13 mouse cellular contexts compared by ENCODE assay signal in the genomic region with DNA sequence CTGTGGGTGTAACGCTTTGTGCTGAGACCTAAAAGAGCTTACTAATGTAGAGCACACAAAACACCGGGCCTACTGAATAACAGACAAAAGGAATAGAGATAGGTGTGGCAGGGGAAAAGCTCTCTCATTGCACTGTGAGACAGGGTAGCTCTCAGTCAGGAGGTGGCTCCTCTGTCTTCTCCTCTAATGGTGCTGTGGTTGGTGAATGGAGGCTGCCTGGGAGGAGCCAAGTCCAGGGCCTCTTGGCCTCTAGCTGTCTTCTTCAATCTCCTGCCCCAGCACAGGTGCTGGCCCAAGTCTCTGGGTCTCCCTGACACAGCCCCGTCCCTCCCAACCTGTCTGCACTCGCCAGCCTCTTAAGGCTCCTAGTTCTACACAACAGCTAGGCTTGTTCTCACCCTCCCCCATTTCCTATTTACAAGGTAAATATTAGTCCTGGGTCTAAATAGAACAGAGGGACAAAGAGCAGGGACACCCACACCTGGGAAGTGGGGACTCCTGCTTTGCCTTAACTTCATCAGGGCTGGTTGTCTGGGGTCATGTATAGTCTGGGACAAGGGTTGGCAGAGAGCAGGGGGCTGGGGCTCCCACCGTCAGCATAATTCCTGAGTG. TPM values are rescaled to one million over a fixed set of nuclear protein-coding genes. Genes with fewer than 3 reads are reported as not detected.
DNase-seq lines count a peak whose midpoint lies in the region; ATAC-seq and TF ChIP-seq lines count a peak whose summit lies in the region.
"Had no signal": no experiment of that assay in that cellular context is flagged by ENCODE, and none has a peak within 500 bp of the region (broad histone marks: within the 10 kb centered on the region; RNA-seq: fewer than 3 reads in every experiment).

No protein-coding gene starts in this region.

- no peaks in the 10 kb centered on the region for H3K36me3 ChIP-seq in midbrain, embryonic 11.5 days (ENCODE audit: control insufficient read depth, insufficient read depth, low read length)
- no peaks in the 10 kb centered on the region for H3K36me3 ChIP-seq in midbrain, embryonic 15.5 days (replicated peaks)
- no peaks in the 10 kb centered on the region for H3K36me3 ChIP-seq in liver, embryonic 14.5 days (replicated peaks; ENCODE audit: control insufficient read depth, insufficient read depth, low read depth)
- no peaks in the 10 kb centered on the region for H3K36me3 ChIP-seq in stomach, postnatal 0 days (ENCODE audit: control insufficient read depth, insufficient read depth, low read length)

- no peaks in the 10 kb centered on the region for H3K4me1 ChIP-seq in midbrain, embryonic 11.5 days (ENCODE audit: control insufficient read depth, insufficient read depth, low read length)
- no peaks in the 10 kb centered on the region for H3K4me1 ChIP-seq in midbrain, embryonic 15.5 days
- peaks cover 3 to 31% of the 10 kb centered on the region in 2 experiments for H3K4me1 ChIP-seq in liver, embryonic 14.5 days (replicated peaks; ENCODE audit: control insufficient read depth in 2 of 2, insufficient read depth in 2 of 2, low read length in 1 of 2)
- H3K4me1 ChIP-seq in stomach, postnatal 0 days (replicated peaks; ENCODE audit: control insufficient read depth, insufficient read depth): no peaks in the 10 kb centered on the region
- H3K4me1 ChIP-seq: neural tube, embryonic 13.5 days had no signal

- no peaks in the 10 kb centered on the region for H3K27me3 ChIP-seq in midbrain, embryonic 11.5 days (ENCODE audit: control insufficient read depth, insufficient read depth, low read length)
- H3K27me3 ChIP-seq in midbrain, embryonic 15.5 days (replicated peaks): no peaks in the 10 kb centered on the region
- no peaks in the 10 kb centered on the region for H3K27me3 ChIP-seq in liver, embryonic 14.5 days (ENCODE audit: control insufficient read depth, insufficient read depth, low read length)
- no peaks in the 10 kb centered on the region for H3K27me3 ChIP-seq in stomach, postnatal 0 days (ENCODE audit: control insufficient read depth, insufficient read depth, low read length)
- H3K27me3 ChIP-seq: neural tube, embryonic 13.5 days had no signal

- no peak for TF ChIP-seq EP300 in liver, embryonic 14.5 days (IDR thresholded peaks at IDR 0.05; ENCODE audit: low read depth)
- no peak for TF ChIP-seq EP300 in stomach, postnatal 0 days (optimal IDR thresholded peaks at IDR 0.05)

- no peaks in the 10 kb centered on the region for H3K9me3 ChIP-seq in midbrain, embryonic 11.5 days (ENCODE audit: control insufficient read depth, low read length)
- H3K9me3 ChIP-seq in midbrain, embryonic 15.5 days: no peaks in the 10 kb centered on the region
- H3K9me3 ChIP-seq in liver, embryonic 14.5 days (ENCODE audit: control insufficient read depth, low read length): no peaks in the 10 kb centered on the region
- no peaks in the 10 kb centered on the region for H3K9me3 ChIP-seq in stomach, postnatal 0 days (ENCODE audit: control insufficient read depth, low read length)
- H3K9me3 ChIP-seq: heart, embryonic 10.5 days; neural tube, embryonic 13.5 days had no signal

- H3K27ac ChIP-seq in midbrain, embryonic 11.5 days (ENCODE audit: low read depth, low read length): no peak overlapping the region
- no peak overlapping the region for H3K27ac ChIP-seq in midbrain, embryonic 15.5 days
- no peak overlapping the region; the same call in 1 of the 2 replicates for H3K27ac ChIP-seq in liver, embryonic 14.5 days
- peak overlapping the region; percentile 81 for H3K27ac ChIP-seq in stomach, postnatal 0 days (replicated peaks)
- H3K27ac ChIP-seq: heart, embryonic 10.5 days; kidney, postnatal 0 days; neural tube, embryonic 13.5 days had no signal

- H3K9ac ChIP-seq in midbrain, embryonic 11.5 days (ENCODE audit: low read length): no peak overlapping the region
- H3K9ac ChIP-seq in midbrain, embryonic 15.5 days: no peak overlapping the region
- no peak overlapping the region for H3K9ac ChIP-seq in liver, embryonic 14.5 days (replicated peaks)
- H3K9ac ChIP-seq in stomach, postnatal 0 days (ENCODE audit: low read length): no peak overlapping the region
- H3K9ac ChIP-seq: neural tube, embryonic 13.5 days had no signal

- 82% methylated on average over 5 of the region's 5 CpGs for WGBS in midbrain, embryonic 11.5 days
- WGBS in midbrain, embryonic 15.5 days: 80% methylated on average over 5 of the region's 5 CpGs
- WGBS in liver, embryonic 14.5 days (ENCODE audit: insufficient replicate concordance): 61% methylated on average over 5 of the region's 5 CpGs
- WGBS in stomach, postnatal 0 days: 59% methylated on average over 5 of the region's 5 CpGs

- no peak overlapping the region for H3K4me2 ChIP-seq in midbrain, embryonic 11.5 days
- no peak overlapping the region for H3K4me2 ChIP-seq in midbrain, embryonic 15.5 days
- peak overlapping the region; percentile 37 for H3K4me2 ChIP-seq in liver, embryonic 14.5 days (ENCODE audit: low read depth)
- H3K4me2 ChIP-seq in stomach, postnatal 0 days (replicated peaks; ENCODE audit: low read depth): no peak overlapping the region
- H3K4me2 ChIP-seq: neural tube, embryonic 13.5 days had no signal

- no peak for TF ChIP-seq CTCF in liver, embryonic 14.5 days (IDR thresholded peaks at IDR 0.05; ENCODE audit: low read depth)
- no peak for TF ChIP-seq CTCF in stomach, postnatal 0 days (IDR thresholded peaks at IDR 0.05; ENCODE audit: low read depth)

- H3K4me3 ChIP-seq in midbrain, embryonic 11.5 days (ENCODE audit: low read depth, low read length): no peak overlapping the region
- no peak overlapping the region for H3K4me3 ChIP-seq in midbrain, embryonic 15.5 days
- H3K4me3 ChIP-seq in liver, embryonic 14.5 days (ENCODE audit: insufficient read depth in 1 of 2, low read depth in 2 of 2, low read length in 2 of 2): no peak overlapping the region; a peak in 1 of 4 replicates
- no peak overlapping the region for H3K4me3 ChIP-seq in stomach, postnatal 0 days (ENCODE audit: low read depth, low read length)
- H3K4me3 ChIP-seq: heart, embryonic 10.5 days; neural tube, embryonic 13.5 days had no signal

- no peak for ATAC-seq in midbrain, embryonic 11.5 days (ENCODE audit: low FRiP score)
- no peak for ATAC-seq in midbrain, embryonic 15.5 days (replicated peaks)
- peak; percentile 38 for ATAC-seq in liver, embryonic 14.5 days (ENCODE audit: insufficient read depth)
- ATAC-seq in stomach, postnatal 0 days (ENCODE audit: low FRiP score, low TSS enrichment): peak; percentile 86

- DNase-seq in midbrain, embryonic 11.5 days (ENCODE audit: low spot score, missing footprints): peak; percentile 77
- peak; percentile 72 for DNase-seq in R1 (ENCODE audit: low read depth, low spot score)
- no peak for DNase-seq in liver, embryonic 14.5 days (ENCODE audit: low read depth in 3 of 3, low spot score in 3 of 3)
- DNase-seq in stomach, postnatal 0 days (ENCODE audit: low spot score): peak; percentile 55
- DNase-seq in right cerebral cortex, postnatal 14 days: no peak
- no peak for DNase-seq in retina, embryonic 14.5 days (ENCODE audit: low spot score)
- DNase-seq: cerebellum, postnatal 14 days; gastrocnemius, postnatal 14 days; heart, postnatal 36 days had no signal

RNA-seq across cellular contexts. Expression of a gene that starts 0.6 kb away (rescaled TPM):
- polyA plus RNA-seq in midbrain, embryonic 11.5 days (2014; fragmentation: Nextera tagmentation; extraction: Ambion mirVana): 0.07 TPM in 1 of 2 replicates, not detected in the other
- 0.21 and 0.33 TPM in 2 replicates for polyA plus RNA-seq in midbrain, embryonic 15.5 days (2015; fragmentation: Nextera tagmentation; extraction: Ambion mirVana)
- polyA plus RNA-seq in liver, embryonic 14.5 days (2012; rRNA removed): 174 and 202 TPM in 2 replicates
- 203 and 213 TPM in 2 replicates for polyA plus RNA-seq in liver, embryonic 14.5 days (2014; fragmentation: Nextera tagmentation; extraction: Ambion mirVana)
- polyA plus RNA-seq in stomach, postnatal 0 days (2015; fragmentation: Nextera tagmentation; extraction: Ambion mirVana): 3.3 and 4.7 TPM in 2 replicates

RNA-seq across cellular contexts. Expression of a gene that starts 12.8 kb away (rescaled TPM):
- polyA plus RNA-seq in midbrain, embryonic 11.5 days (2014; fragmentation: Nextera tagmentation; extraction: Ambion mirVana): 6.3 and 7.5 TPM in 2 replicates
- 15.3 and 18.3 TPM in 2 replicates for polyA plus RNA-seq in midbrain, embryonic 15.5 days (2015; fragmentation: Nextera tagmentation; extraction: Ambion mirVana)
- polyA plus RNA-seq in liver, embryonic 14.5 days (2012; rRNA removed): 5.1 and 5.4 TPM in 2 replicates
- polyA plus RNA-seq in liver, embryonic 14.5 days (2014; fragmentation: Nextera tagmentation; extraction: Ambion mirVana): 1.0 and 1.2 TPM in 2 replicates
- 3.7 and 4.2 TPM in 2 replicates for polyA plus RNA-seq in stomach, postnatal 0 days (2015; fragmentation: Nextera tagmentation; extraction: Ambion mirVana)

RNA-seq across cellular contexts. Expression of a gene that starts 12.8 kb away (rescaled TPM):
- polyA plus RNA-seq in midbrain, embryonic 11.5 days (2014; fragmentation: Nextera tagmentation; extraction: Ambion mirVana): 69.7 and 75.8 TPM in 2 replicates
- polyA plus RNA-seq in midbrain, embryonic 15.5 days (2015; fragmentation: Nextera tagmentation; extraction: Ambion mirVana): 97.9 and 99.9 TPM in 2 replicates
- 22.4 and 25.8 TPM in 2 replicates for polyA plus RNA-seq in liver, embryonic 14.5 days (2012; rRNA removed)
- 32.1 and 37.3 TPM in 2 replicates for polyA plus RNA-seq in liver, embryonic 14.5 days (2014; fragmentation: Nextera tagmentation; extraction: Ambion mirVana)
- polyA plus RNA-seq in stomach, postnatal 0 days (2015; fragmentation: Nextera tagmentation; extraction: Ambion mirVana): 98.9 and 105 TPM in 2 replicates

Comparison
In these comparisons a context has a peak if more than half of its experiments do, and no peak if none do; other contexts are left out.
1. ATAC-seq: peak in liver, embryonic 14.5 days (single experiment) and stomach, postnatal 0 days (single experiment); none in midbrain, embryonic 11.5 days (single experiment) and midbrain, embryonic 15.5 days (single experiment).
2. DNase-seq: peak in midbrain, embryonic 11.5 days (single experiment), R1 (single experiment) and stomach, postnatal 0 days (single experiment); none in liver, embryonic 14.5 days (0 of 3), right cerebral cortex, postnatal 14 days (single experiment) and retina, embryonic 14.5 days (single experiment).
3. RNA of a gene that starts 0.6 kb away (polyA plus RNA-seq): 174 to 213 TPM in liver, embryonic 14.5 days; 3.3 to 4.7 TPM in stomach, postnatal 0 days, 0.21 to 0.33 TPM in midbrain, embryonic 15.5 days and 0.07 TPM in midbrain, embryonic 11.5 days; every median in the first group is over 10 times any median in the second.